Mouse (Mus musculus) cerebellum, postnatal 14 days (tissue): ENCODE measurements around the gene P2ry13.

Experiments used
- DNase-seq, 2 experiments: peaks; one replicate each; pipeline ENCODE4 v3.0.0; 2021; ENCODE audit warnings: mixed read lengths in 2 of 2

P2ry13 gene

DNA sequence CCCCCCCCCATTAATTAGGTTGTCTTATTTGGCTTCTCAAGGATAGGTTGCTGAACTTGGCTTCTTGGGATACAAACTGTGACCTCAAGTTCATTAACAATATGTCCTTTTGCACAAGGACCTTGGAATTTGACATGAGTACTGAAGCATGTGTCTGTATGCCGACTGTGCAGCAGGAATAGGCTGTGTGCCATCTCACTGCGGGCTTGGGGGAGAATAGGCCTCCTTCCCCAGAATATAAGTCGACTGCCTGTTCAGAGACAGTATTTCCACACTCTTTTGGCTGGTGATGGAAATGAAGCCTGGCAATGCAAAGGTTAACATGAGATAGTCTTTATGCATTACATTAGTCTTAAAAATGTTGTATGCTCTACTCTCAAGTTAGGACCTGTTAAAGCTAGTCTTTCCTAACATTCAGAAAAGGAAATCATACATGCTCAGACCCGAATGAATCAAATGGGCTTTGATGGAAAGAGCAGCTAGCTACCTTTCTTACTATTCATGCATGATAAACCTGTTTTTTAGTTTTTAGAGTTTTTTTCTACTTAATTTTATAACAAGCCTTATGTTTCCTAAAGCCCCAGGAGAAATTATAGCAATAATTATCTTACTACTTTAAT, 13.2 kb downstream of the P2ry13 start:
- DNase-seq: peak; percentile 30 to 35

DNA sequence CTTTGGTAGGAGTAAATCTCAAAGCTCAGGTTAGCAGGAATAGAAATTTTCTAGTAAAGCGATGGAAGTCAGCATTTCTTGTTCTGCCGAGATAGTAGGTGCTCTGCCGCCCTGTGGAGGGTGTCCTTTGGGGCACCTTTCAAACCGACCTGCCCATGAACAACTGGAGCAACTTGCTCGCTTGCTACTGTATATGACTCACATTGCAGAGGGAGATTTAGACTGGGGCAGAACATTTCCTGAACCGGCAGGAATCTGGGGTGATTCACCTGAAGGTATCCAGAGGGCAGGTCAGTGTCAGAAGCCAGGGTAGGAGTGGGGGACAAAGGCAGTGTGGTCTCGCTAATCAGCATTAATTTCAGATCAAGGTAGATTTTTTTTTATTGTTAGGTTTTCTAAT, 15.7 kb downstream of the P2ry13 start, which contains the start of gene Gpr87:
Gpr87 (minus strand) TSS at position 167 of the 400 bp plus-strand sequence.
- no peak for DNase-seq

DNA sequence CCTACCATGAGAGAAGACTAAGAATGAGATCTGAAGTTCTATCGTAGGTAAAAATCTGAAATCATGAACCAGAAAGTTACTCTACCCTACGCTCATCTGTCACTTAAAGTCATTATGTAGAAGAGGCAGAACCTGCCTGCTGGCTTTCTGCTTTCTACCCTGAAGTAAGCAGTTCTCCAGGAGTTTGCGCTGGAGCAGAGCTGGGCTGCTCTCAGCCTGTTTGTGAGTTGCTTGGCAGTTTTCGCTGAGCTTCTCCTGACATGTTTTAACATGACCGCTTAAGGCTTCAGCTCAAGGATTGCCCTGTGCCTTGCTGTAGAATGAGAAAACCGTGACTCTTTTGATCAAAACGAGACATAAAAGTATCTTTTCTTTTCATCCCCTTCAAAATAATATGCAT, 16.6 kb downstream of the P2ry13 start:
- DNase-seq: no peak

DNA sequence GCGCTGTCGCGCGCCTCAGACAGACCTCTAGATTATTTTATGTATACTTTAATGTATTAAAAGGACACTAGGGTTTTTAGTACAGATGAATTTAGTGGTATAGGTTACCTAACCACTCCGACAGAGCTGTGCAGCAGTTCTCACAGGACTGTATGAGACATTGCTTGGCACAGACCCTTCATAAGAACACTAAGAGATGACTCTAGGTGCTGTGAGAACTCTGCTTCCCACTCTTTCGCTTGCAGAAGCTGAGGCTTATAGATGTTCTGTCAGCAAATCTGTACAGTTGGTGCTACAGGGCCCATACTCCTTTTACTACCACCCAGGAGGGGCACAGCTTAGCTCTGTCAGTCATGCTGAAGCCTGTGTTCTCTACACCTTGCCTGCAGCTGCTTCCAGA, 19.0 kb downstream of the P2ry13 start:
- no peak for DNase-seq

DNA sequence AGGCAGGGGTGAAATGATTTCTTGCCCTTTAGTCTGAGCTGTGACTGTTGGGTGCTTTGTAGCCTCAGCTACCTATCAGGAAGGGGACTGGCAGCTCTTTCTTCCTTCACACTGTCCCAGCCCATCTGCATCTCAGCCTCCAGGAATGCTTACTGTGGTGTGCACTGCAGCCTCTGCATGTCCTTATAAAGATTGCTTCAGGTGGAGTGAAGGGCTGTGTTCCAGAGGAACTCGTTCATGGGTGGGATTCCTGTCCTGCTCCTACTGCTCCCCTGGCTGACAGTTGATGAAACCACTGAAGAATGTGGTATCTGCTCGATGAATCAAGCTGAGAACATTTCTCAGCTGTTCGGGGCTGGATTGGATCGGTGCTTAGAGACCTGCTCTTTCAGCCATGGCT, 23.3 kb downstream of the P2ry13 start:
- DNase-seq: no peak

DNA sequence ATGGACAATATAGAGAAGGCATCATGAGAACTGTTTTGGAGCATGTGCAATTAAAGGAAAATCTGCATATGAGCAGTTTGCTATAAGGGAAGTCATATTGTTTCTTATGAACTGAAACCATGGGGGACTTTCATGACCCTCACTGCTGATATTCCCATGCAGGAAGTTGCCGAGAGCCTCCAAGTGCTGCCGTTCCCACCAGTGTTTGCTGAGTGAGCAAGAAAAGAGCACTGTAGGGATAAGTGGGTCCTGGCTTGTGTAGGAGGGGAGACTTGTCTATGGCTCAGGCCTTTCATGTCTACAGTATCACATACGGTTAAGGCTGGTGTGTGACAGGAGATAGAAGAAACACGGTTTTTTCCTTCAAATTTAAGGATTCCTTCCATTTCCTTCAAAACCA, 25.0 kb downstream of the P2ry13 start:
- no peak for DNase-seq

DNA sequence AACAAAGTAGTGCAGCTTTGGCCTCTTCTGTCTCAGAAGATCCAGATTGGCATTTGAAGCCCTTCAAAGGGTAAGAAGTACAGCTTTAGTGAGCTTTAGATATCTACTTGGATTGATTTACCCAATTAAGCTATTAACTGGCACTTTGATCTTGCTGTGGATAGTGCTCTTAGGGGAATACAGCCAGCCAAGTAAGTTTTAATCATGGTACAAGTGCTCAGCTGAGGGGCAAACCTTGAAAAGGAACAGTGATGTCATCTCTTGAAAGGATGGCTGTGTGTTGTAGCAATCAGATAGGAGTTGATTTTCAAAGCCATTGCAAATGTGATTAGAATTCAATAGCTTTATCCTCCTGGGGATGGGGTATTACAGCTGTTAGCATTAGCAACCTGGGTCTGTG, 28.6 kb downstream of the P2ry13 start:
- no peak for DNase-seq

DNA sequence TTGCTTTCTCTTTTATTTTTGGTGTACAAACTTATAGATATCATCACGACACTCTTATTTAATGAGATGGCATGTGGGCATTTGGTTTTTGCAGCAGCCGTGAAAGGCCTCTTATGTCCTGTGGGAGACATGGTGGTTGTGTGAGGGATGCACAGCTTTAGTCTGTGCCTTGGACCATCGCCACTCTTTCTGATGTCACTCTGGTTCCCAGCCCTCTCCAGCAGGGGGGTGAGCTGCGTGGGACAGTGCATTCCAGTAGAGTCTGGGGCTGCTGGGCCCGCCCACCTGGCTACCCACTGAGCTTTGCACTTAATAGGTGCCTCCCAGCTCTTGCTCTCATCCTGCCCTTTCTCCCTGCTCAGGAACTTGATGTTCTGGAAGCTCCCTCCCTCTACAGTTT, 29.5 kb downstream of the P2ry13 start:
- peak; percentile 20 to 28 for DNase-seq

DNA sequence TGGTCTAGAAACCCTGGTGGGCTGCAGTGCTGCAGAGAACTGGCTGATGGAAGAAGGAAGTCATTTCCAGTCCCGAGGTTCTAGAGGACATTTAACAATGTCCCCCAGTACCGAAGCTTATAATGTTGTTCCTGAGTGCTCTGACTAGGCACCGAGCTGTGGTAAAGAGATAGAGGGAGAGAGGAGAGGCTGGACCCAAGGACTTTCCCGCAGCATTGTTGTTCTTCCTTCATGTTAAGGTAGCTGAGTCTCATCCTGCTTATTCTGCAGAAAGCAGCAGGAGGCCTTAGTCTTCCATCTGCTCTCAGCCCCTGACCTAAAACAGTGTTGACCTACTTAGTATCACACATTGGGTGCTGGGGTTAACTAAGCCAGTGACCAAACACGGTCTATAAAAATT, 33.8 kb downstream of the P2ry13 start:
- DNase-seq: peak; percentile 70 to 83

DNA sequence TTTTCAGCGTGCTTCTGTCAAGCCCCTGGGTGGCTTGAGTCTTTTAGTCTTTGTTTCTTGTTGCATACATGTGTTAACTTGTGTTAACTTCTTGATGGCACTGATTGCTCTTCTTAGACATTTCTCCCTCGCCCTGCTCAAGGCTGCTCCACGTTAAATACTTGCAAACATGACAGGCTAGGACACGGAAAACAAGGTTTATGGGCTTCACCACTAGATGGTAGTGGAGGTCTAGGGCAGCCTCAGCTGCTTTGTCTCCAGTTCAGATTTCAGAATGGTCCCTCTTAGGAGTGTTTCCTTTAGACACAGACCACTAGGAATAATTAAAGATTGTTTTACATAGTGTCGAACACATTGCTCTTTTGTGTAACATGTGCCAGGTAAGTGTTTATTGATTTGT, 35.4 kb downstream of the P2ry13 start:
- peak; percentile 76 to 83 for DNase-seq

DNA sequence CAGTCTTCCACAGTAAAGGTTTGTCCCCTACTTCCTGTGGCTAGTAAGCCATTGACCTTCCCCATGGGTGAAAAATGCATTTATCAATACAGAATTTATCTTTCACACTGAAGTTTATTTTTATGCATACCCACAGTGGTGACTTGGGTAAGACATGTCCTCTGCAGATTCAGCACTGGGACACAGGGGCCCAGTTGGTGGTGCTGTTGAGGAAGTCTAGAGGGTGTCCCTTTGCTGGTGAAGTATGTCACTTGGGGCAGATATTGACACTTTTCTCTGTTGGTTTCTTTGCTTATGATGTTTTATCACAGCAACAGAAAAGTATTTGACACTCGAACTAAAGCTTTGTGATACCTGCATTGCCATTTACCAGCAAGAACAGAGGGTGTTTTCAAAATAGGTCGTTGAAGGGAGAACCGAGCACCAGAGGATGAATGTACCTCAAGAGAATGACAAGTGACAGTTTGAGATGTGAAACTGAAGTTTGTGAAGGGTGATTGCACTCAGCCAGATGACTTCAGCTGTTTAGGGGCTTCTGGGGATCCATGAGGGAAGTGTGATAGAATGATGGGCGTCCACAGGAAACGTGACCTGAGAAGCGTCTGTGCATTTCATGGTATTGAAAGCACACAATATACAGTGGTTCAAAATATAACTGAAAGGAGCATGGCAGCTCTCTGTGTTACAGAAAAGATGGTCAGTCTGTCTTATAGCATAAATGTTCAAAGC, 36.1 kb downstream of the P2ry13 start:
- DNase-seq: no peak

DNA sequence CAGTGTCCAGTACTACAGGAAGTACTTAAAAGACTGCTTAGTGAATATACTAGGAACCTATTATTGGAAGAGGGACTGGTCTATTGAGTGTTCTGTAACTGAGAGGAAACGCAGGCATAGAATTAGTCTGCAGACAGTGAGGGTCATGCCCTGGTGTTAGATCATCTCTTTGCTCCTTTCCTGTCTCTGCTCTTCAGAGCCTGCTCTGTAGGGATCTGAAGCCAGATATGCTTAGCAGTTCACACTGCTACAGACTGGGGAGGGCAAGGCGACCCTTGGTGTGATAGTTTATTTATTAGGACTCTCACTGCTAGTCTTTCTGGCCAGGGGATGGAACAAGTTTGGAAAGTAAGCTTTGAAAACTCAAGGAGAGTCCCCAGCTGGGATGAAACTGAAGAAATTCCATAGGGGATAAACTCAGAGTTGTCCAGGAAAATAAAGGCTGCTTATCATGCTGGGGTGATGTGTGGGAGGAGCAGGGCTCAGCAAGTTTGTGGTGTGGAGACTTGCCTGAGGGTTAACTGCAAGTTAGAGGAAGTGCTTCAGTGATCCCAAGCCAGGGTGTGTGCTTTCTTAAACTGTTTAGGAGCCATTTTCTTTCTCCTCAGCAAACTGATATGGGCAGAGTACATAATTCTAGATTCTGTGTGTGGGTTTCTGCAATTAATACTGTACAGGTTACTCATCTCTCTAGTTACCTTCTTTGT, 40.6 kb downstream of the P2ry13 start:
- DNase-seq: no peak

DNA sequence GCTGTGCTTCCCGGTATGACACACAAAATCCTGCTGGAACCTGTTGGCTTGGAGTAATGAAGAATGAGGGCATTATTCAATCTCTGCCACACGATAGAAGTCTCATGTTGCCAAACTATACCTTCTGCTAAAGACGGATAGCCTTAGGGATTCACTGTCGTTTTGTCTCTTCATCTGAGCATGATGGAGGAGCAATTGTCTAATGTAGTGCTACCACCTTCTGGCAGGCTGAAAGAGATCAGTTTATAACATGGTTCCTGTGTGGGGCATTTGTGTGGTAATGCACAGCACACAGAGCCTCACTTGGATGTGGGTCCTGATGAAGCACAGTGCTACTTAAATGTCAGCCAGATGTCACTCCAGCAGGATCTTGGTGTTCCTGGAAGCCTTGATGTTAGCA, 41.5 kb downstream of the P2ry13 start:
- DNase-seq: no peak

DNA sequence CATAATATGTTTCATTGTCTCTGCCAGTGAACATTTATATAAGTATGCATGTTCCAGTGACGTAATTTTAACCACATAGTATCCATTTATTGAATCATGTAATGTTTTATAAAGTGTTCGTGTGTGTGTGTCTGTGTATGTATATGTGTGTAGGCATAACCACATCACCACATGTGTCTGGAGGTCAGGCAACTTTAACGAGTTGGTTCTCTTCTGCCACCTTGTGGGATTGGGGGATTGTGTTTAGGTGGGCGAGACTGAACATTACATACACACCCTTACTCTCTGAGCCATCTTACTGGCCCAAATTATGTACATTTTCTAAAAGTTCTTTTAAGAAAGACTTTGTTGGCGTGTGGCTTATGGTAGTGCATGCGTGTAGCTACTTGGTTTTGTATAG, 42.2 kb downstream of the P2ry13 start:
- no peak for DNase-seq

DNA sequence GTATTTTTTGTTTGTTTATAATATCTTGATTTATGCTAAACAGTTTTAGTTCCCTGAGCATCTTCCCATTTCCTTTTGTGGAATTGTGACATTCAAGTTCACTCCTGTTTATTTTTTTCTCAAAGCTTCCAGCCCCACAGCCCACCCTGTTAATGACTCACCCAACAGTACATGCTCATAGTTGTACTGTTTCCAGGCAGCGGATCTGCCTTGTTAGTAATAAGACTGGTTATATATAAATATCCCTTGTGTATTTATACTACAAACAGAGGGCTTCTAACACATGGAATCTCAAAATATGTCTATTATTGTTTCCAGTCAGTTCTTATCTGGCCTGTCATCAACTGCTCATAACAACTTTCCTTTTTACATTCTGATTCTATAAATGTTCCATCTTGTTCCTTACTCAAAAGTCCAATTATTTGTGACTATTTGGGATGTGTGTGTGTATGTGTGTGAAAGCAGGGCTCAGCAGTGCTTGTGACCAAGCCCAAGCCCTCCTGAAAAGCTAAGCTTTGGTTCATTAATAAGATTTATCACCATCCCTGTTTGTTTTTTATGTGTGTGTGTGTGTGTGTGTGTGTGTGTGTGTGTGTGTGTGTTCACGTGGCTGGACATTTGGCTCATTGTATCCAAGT, 43.1 kb downstream of the P2ry13 start:
- DNase-seq: no peak

DNA sequence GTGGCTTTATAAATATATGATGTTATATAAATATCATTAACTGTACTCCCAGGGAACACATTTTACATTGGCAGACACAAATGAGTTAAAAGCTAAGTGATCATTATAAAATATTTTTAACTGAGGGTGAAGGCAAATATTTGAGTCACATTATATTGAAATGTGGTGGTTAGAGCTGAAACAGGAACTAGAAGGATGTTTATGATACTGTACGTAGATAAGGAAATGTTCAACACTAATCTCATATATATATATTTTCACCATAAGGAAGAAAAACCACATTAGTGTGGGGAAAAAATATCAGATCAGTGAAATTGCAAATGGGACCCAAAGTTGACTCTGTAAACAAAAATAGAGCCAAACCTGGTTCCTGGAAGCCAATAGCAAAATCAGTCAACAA, 50.2 kb downstream of the P2ry13 start:
- DNase-seq: no peak
